Mouse (Mus musculus) lung, adult 2 months (tissue): ENCODE measurements around the gene Slco3a1.

ENCODE experiments used
- CTCF ChIP-seq: fragments of 200-500 bp; IDR thresholded peaks from 2 replicates; pipeline ENCODE4 v1.5.1; 2011; ENCODE audit warnings: mild to moderate bottlenecking, low read length, control low read depth; ENCODE audit not compliant: insufficient read depth
- POLR2A ChIP-seq: fragments of 200-500 bp; IDR thresholded peaks from 2 replicates; pipeline ENCODE4 v1.6.1; 2011; ENCODE audit warnings: low read depth, mild to moderate bottlenecking, control low read depth, low read length, borderline replicate concordance; ENCODE audit errors: extremely low read depth

GRCm38 (mm10) chr7:74510676-74511075, 43.9 kb downstream of the Slco3a1 start:
- no peak for TF ChIP-seq POLR2A
- no peak for TF ChIP-seq CTCF
